Mouse (Mus musculus) midbrain, embryonic 16.5 days (tissue): ENCODE measurements around the gene Cyp4x1. TPM values are rescaled to one million over a fixed set of nuclear protein-coding genes. Genes with fewer than 3 reads are reported as not detected.
"Not testable (repeated sequence)": the region's sequence is repeated elsewhere in the genome, so short reads cannot be mapped to it uniquely, and the experiment has no call there.

Experiments used
- ATAC-seq: fragments of 200-750 bp; cut with Nextera tagmentation; 2 replicates; pipeline ENCODE4 v1.8.0; 2017; ENCODE audit warnings: moderate TSS enrichment
- H3K27ac ChIP-seq: fragments of 300-500 bp; sonication (generic); 2 replicates; pipeline ENCODE4 v1.5.1; 2014; ENCODE audit warnings: mild to moderate bottlenecking, low read length, mixed read lengths
- H3K27me3 ChIP-seq: fragments of 300-500 bp; sonication (generic); 2 replicates; pipeline ENCODE4 v1.6.1; 2014; ENCODE audit warnings: low read depth, low read length, mixed read lengths; ENCODE audit not compliant: control insufficient read depth, insufficient read depth
- H3K36me3 ChIP-seq: fragments of 300-500 bp; sonication (generic); 2 replicates; pipeline ENCODE4 v1.6.1; 2014; ENCODE audit warnings: mild to moderate bottlenecking, low read length, moderate library complexity, mixed read lengths; ENCODE audit not compliant: control insufficient read depth, insufficient read depth
- H3K4me1 ChIP-seq: fragments of 300-500 bp; sonication (generic); 2 replicates; pipeline ENCODE4 v1.6.1; 2014; ENCODE audit warnings: mild to moderate bottlenecking, low read length, mixed read lengths; ENCODE audit not compliant: control insufficient read depth, insufficient read depth
- H3K4me2 ChIP-seq: fragments of 300-500 bp; sonication (generic); 2 replicates; pipeline ENCODE4 v1.6.1; 2014; ENCODE audit warnings: mild to moderate bottlenecking, low read length, mixed read lengths
- H3K4me3 ChIP-seq: fragments of 300-500 bp; sonication (generic); 2 replicates; pipeline ENCODE4 v1.5.1; 2014; ENCODE audit warnings: low read depth, mild to moderate bottlenecking, low read length, moderate library complexity, mixed read lengths
- H3K9ac ChIP-seq: fragments of 300-500 bp; sonication (generic); 2 replicates; pipeline ENCODE4 v1.6.1; 2014; ENCODE audit warnings: low read depth, low read length, mixed read lengths
- H3K9me3 ChIP-seq: fragments of 300-500 bp; sonication (generic); replicated peaks from 2 replicates; pipeline ENCODE4 v1.6.1; 2014; ENCODE audit warnings: mild to moderate bottlenecking, low read length, mixed read lengths; ENCODE audit not compliant: control insufficient read depth, poor library complexity, severe bottlenecking
- WGBS: fragments of 180-500 bp; shearing (Covaris S2); extraction: QIAGEN DNeasy Blood & Tissue Kit; methylation state at CpG from one replicate; pipeline ENCODE4 v1.1.7; 2014; 5-methylcytosine and 5-hydroxymethylcytosine counted together
- polyA plus RNA-seq: library from polyadenylated mRNA; unstranded; fragments of >200 nt; fragmentation: Nextera tagmentation; extraction: Ambion mirVana; gene quantifications from 2 replicates; pipeline ENCODE4 v1.2.1, GENCODE M21; 2015

Gene Cyp4x1
- 11.8 and 15.4 TPM in 2 replicates for polyA plus RNA-seq

GRCm38 (mm10) chr4:115133621-115134295, at the start of gene Cyp4x1:
Cyp4x1 (minus strand) TSS chr4:115134281.
- peak within 1 kb of the TSS; percentile 90 for H3K9ac ChIP-seq

GRCm38 (mm10) chr4:115176201-115176600, 42.1 kb upstream of the Cyp4x1 start:
- H3K9me3 ChIP-seq, H3K36me3 ChIP-seq, H3K4me2 ChIP-seq, H3K27me3 ChIP-seq, H3K9ac ChIP-seq, H3K4me3 ChIP-seq, H3K4me1 ChIP-seq, ATAC-seq, H3K27ac ChIP-seq: not testable (repeated sequence)

More at GRCm38 (mm10) chr4:115133621-115134295, at the start of gene Cyp4x1:
- H3K27me3 ChIP-seq, result no peaks in the 10 kb centered on the region
- H3K4me1 ChIP-seq, result peaks cover 7% of the 10 kb centered on the region
- no peaks in the 10 kb centered on the region for H3K36me3 ChIP-seq
- peak within 1 kb of the TSS; percentile 59 for H3K4me2 ChIP-seq
- WGBS, result 1% methylated on average over 29 of the region's 29 CpGs
- no peaks in the 10 kb centered on the region for H3K9me3 ChIP-seq
- peak within 1 kb of the TSS; percentile 92 for H3K27ac ChIP-seq
- H3K4me3 ChIP-seq, result peak within 1 kb of the TSS; percentile 67
- peak; percentile 94 for ATAC-seq

- no peak overlapping the region for H3K4me3 ChIP-seq
- no peaks in the 10 kb centered on the region for H3K27me3 ChIP-seq
- H3K27ac ChIP-seq, result no peak overlapping the region
- no peak overlapping the region for H3K4me2 ChIP-seq
- no peaks in the 10 kb centered on the region for H3K36me3 ChIP-seq
- H3K9me3 ChIP-seq, result no peaks in the 10 kb centered on the region
- no peaks in the 10 kb centered on the region for H3K4me1 ChIP-seq
- no peak overlapping the region for H3K9ac ChIP-seq
- WGBS, result 67% methylated on average over 1 of the region's 1 CpGs
- ATAC-seq, result no peak
Observed at GRCm38 (mm10) chr4:115174694-115175353, 40.7 kb upstream of the Cyp4x1 start.

- H3K9me3 ChIP-seq, H3K36me3 ChIP-seq, H3K9ac ChIP-seq, ATAC-seq, H3K27me3 ChIP-seq, H3K4me1 ChIP-seq, H3K27ac ChIP-seq, H3K4me3 ChIP-seq, H3K4me2 ChIP-seq: not testable (repeated sequence)
- WGBS, result 78% methylated on average over 3 of the region's 3 CpGs
Observed at GRCm38 (mm10) chr4:115158963-115159362, 24.9 kb upstream of the Cyp4x1 start.

DNA sequence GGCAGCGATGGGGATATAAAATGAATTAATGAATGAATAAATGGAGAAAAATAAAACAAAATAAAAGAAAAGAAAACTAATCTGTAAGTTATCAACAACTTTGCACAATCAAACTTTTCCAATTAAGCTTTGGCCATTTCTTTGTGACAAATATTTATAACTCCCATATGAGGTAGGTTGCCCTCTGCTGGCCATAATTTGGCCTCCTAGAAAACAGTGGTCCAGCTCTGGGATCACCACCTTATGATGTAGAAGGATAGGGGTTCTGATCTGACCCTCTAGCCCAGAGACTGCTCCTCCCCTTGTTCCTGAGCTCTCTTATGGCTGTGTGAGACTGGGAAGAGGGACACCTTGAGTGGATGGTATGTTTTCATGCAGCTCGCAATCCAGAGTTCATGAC, 20.6 kb upstream of the Cyp4x1 start:
- Histone ChIP-seq H3K27ac (no peak overlapping the region), H3K27me3 (no peaks in the 10 kb centered on the region), H3K36me3 (no peaks in the 10 kb centered on the region), H3K4me3 (no peak overlapping the region), H3K4me1 (no peaks in the 10 kb centered on the region), H3K9ac (no peak overlapping the region), H3K9me3 (no peaks in the 10 kb centered on the region), H3K4me2 (no peak overlapping the region)
- WGBS, result 94% methylated on average over 2 of the region's 2 CpGs
- ATAC-seq, result no peak

DNA sequence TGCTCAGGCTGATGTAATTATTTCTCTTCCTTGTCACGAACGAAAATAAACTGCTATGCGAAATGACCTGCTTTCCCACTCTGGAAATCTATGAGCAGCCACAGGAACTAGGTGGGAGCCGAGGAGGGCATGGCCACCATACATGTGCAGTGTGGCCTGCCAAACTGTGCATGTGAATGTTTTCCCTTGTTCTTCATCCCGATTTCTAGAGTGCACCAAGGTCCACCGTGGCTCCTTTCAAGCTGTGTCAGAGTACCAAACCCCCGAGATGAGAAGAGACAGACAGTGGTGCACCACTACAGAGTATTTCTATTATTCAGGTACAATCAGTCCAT, 182 bp upstream of the Cyp4x1 start:
- Histone ChIP-seq H3K36me3 (no peaks in the 10 kb centered on the region), H3K9me3 (no peaks in the 10 kb centered on the region), H3K4me2 (peak overlapping the region; percentile 59), H3K9ac (peak overlapping the region; percentile 90), H3K27ac (peak overlapping the region; percentile 92), H3K4me3 (peak overlapping the region; percentile 67), H3K27me3 (no peaks in the 10 kb centered on the region), H3K4me1 (peaks cover 7% of the 10 kb centered on the region)
- WGBS, result 9% methylated on average over 7 of the region's 7 CpGs
- peak; percentile 69 for ATAC-seq

DNA sequence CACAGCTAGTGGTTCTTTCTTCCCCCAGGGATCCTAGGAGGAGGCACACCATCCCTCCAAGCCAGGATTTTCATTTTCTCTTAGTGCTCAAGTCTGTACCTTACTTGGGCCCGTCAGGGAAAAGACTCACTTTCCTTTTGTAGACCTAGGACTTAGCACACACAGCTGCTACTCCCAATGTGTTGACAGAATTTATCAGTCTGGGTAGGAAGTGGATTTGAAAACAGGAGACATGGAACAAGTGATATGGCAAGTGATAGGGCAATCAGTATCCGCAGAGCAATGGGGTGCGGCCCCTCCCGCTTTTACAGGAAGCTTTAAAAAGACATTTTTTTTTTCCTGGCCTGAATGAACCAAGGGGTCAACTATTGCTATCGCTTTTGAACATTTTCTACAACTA, 996 bp downstream of the Cyp4x1 start:
- Histone ChIP-seq H3K27ac (peak overlapping the region; percentile 92), H3K4me1 (peaks cover 7% of the 10 kb centered on the region), H3K27me3 (no peaks in the 10 kb centered on the region), H3K9ac (peak overlapping the region; percentile 90; the same call in 1 of the 2 replicates), H3K4me2 (peak overlapping the region; percentile 59), H3K4me3 (peak overlapping the region; percentile 67), H3K36me3 (no peaks in the 10 kb centered on the region), H3K9me3 (no peaks in the 10 kb centered on the region)
- WGBS, result 8% methylated on average over 5 of the region's 5 CpGs
- peak; percentile 29; the same call in 1 of the 2 replicates for ATAC-seq

DNA sequence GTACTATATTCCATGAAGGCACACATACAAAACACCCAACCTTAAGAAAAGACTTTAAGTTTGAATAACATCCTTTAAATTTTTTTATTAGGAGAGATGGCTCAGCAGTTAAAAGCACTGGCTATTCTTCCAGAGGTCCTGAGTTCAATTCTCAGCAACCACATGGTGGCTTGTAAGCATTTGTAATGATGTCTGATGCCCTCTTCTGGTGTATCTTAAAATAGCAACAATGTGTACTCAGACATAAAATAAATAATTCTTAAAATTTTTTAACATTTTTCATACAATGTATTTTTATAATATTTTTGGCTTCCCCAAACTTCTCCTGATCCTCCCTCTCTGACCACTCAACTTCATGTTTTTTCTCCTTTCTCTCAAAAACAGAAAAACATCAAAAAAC, 9.4 kb downstream of the Cyp4x1 start:
- no peaks in the 10 kb centered on the region for H3K4me1 ChIP-seq
- H3K27me3 ChIP-seq, result no peaks in the 10 kb centered on the region
- H3K9ac ChIP-seq, result no peak overlapping the region
- no peak overlapping the region for H3K4me3 ChIP-seq
- no peak for ATAC-seq
- H3K4me2 ChIP-seq, result no peak overlapping the region
- H3K9me3 ChIP-seq, result no peaks in the 10 kb centered on the region
- no peak overlapping the region for H3K27ac ChIP-seq
- no peaks in the 10 kb centered on the region for H3K36me3 ChIP-seq

GRCm38 (mm10) chr4:115123507-115123906, 10.6 kb downstream of the Cyp4x1 start:
- WGBS, result 48% methylated on average over 2 of the region's 2 CpGs
- H3K4me1 ChIP-seq, result no peaks in the 10 kb centered on the region
- no peak overlapping the region for H3K27ac ChIP-seq
- no peak for ATAC-seq
- H3K4me2 ChIP-seq, result no peak overlapping the region
- H3K36me3 ChIP-seq, result peaks cover 6% of the 10 kb centered on the region
- H3K27me3 ChIP-seq, result no peaks in the 10 kb centered on the region; the same call in 1 of the 2 replicates
- H3K4me3 ChIP-seq, result no peak overlapping the region
- H3K9me3 ChIP-seq, result no peaks in the 10 kb centered on the region
- H3K9ac ChIP-seq, result no peak overlapping the region
